Mouse (Mus musculus): ENCODE measurements at regions not wholly inside any gene's neighbourhood (a gene's known extent, or its start where the extent isn't known, plus 50 kb on each side); places are given as distances from the start of the nearest gene placed in this dataset.

- Histone ChIP-seq H3K27me3 (ENCODE audit: control insufficient read depth, insufficient read depth, low read length) (no peaks in the 10 kb centered on the region), H3K4me1 (ENCODE audit: control insufficient read depth, insufficient read depth, low read length) (no peaks in the 10 kb centered on the region), H3K4me2 (replicated peaks; ENCODE audit: low read depth, low read length) (no peak overlapping the region), H3K9me3 (ENCODE audit: control insufficient read depth, low read length) (no peaks in the 10 kb centered on the region), H3K27ac (ENCODE audit: low read depth, low read length) (no peak overlapping the region), H3K9ac (ENCODE audit: low read depth, low read length) (no peak overlapping the region), H3K36me3 (ENCODE audit: control insufficient read depth, insufficient read depth, low read length) (no peaks in the 10 kb centered on the region), H3K4me3 (ENCODE audit: low read length) (no peak overlapping the region)
- no peak for ATAC-seq (ENCODE audit: low FRiP score, low TSS enrichment)
- 71% methylated on average over 2 of the region's 2 CpGs for WGBS
Observed at GRCm38 (mm10) chr16:65755667-65756066, 59.4 kb upstream of the Vgll3 start.

Data from kidney, embryonic 14.5 days (tissue).